Mouse (Mus musculus): ENCODE measurements around the gene Hsd3b1. TPM values are rescaled to one million over a fixed set of nuclear protein-coding genes. Genes with fewer than 3 reads are reported as not detected.

Gene Hsd3b1
- 9.7 and 12.9 TPM in 2 replicates for polyA plus RNA-seq (2012; rRNA removed)
- 15.8 and 16.8 TPM in 2 replicates for polyA plus RNA-seq (2014; fragmentation: Nextera tagmentation; extraction: Ambion mirVana)

DNA sequence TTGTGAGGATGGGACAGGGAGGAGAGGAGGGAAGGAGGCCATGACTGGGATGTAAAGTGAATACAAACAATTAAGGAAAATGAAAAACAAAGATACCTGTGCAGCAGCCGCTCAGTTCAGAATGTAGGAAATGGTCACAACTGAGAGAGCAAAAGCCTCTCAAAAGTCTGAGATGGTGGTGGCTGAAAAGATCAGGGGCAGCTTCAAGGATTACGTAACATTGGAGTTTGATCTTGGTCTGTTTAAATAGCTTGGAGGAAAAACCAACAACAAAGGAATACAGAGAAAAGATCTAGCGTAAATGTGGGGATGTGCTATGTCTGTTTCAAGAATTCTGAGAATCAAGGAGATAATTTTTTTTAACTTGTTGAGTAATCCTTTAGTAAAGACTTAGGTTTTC lies at the start of gene Hsd3b1:
TSS of gene Hsd3b1 (minus strand) at position 219 of the 400 bp plus-strand sequence.
- Histone ChIP-seq H3K27ac (no peak within 1 kb of the TSS), H3K36me3 (replicated peaks; ENCODE audit: control insufficient read depth, insufficient read depth, low read depth) (no peaks in the 10 kb centered on the region), H3K27me3 (ENCODE audit: control insufficient read depth, insufficient read depth, low read length) (no peaks in the 10 kb centered on the region), H3K4me1 (replicated peaks; ENCODE audit: control insufficient read depth in 2 of 2, insufficient read depth in 2 of 2, low read length in 1 of 2) (peaks cover 16 to 42% of the 10 kb centered on the region in 2 experiments), H3K4me3 (ENCODE audit: insufficient read depth in 1 of 2, low read depth in 2 of 2, low read length in 2 of 2) (peak within 1 kb of the TSS; percentile 10 to 21; a peak in 3 of 4 replicates), H3K9me3 (ENCODE audit: control insufficient read depth, low read length) (no peaks in the 10 kb centered on the region), H3K9ac (replicated peaks) (no peak within 1 kb of the TSS), H3K4me2 (ENCODE audit: low read depth) (peak within 1 kb of the TSS; percentile 23)
- WGBS (ENCODE audit: insufficient replicate concordance) = 67% methylated on average over 3 of the region's 3 CpGs
- no peak for ATAC-seq (ENCODE audit: insufficient read depth)
- no peak for TF ChIP-seq CTCF (IDR thresholded peaks at IDR 0.05; ENCODE audit: low read depth)
- TF ChIP-seq EP300 (IDR thresholded peaks at IDR 0.05; ENCODE audit: low read depth) = no peak
- no peak for DNase-seq (ENCODE audit: low read depth in 3 of 3, low spot score in 3 of 3)

DNA sequence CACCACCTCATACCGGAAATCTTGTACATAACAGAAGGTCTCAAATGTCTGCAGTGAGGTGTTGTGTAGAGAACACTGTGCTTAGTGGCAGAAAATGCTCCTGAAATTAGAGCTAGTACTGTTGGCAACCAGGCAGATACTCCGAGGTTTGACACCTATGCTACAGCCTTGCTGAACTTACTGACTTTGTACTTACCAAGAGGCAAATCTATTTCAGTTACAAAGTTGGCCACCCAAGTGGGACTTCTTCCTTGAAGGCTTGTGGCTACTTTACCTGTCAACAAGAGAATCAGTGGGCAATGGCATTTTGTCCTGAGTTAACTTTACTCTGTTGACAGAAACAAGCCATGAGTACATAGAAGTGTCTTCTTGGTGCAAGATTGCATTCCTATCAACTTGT lies 38.0 kb upstream of the Hsd3b1 start:
- Histone ChIP-seq H3K27me3 (ENCODE audit: control insufficient read depth, insufficient read depth, low read length) (no peaks in the 10 kb centered on the region), H3K9ac (replicated peaks) (no peak overlapping the region), H3K4me1 (replicated peaks; ENCODE audit: control insufficient read depth in 2 of 2, insufficient read depth in 2 of 2, low read length in 1 of 2) (no peaks in the 10 kb centered on the region), H3K36me3 (replicated peaks; ENCODE audit: control insufficient read depth, insufficient read depth, low read depth) (no peaks in the 10 kb centered on the region), H3K4me2 (ENCODE audit: low read depth) (no peak overlapping the region), H3K9me3 (ENCODE audit: control insufficient read depth, low read length) (no peaks in the 10 kb centered on the region), H3K27ac (no peak overlapping the region), H3K4me3 (ENCODE audit: insufficient read depth in 1 of 2, low read depth in 2 of 2, low read length in 2 of 2) (no peak overlapping the region)
- DNase-seq (ENCODE audit: low read depth in 3 of 3, low spot score in 3 of 3) (no peak), ATAC-seq (ENCODE audit: insufficient read depth) (no peak)
- no peak for TF ChIP-seq EP300 (IDR thresholded peaks at IDR 0.05; ENCODE audit: low read depth)
- TF ChIP-seq CTCF (IDR thresholded peaks at IDR 0.05; ENCODE audit: low read depth) = no peak
- WGBS (ENCODE audit: insufficient replicate concordance) = 51% methylated on average over 2 of the region's 2 CpGs

DNA sequence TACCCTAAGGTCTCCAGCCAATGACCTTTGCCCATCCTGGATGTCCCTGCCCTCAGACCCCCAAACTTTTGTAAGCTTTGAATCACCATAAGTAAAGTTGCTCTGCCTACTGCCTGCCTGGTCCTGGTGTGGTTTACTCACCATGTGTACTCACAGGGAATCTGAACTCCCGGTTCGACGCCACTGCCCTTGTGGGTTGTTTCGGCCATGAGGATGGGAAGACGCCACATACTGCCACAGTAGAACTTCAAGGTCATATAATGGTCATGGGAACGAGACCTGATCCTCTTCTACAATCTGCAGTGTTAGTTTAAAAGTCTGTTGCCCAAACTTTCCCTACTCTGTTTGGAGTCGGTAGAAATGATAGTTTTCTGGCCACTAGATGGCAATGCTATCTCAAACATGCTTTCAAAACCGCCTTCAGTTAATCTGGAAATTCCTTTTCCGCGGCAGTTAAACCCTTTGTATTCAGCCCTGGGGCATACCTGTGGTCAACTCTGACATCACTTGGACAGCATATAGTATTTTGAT lies 35.5 kb upstream of the Hsd3b1 start:
- H3K9me3 ChIP-seq (ENCODE audit: control insufficient read depth, low read length) = no peaks in the 10 kb centered on the region
- WGBS (ENCODE audit: insufficient replicate concordance) = 31% methylated on average over 10 of the region's 10 CpGs

GRCm38 (mm10) chr3:98893057-98893772 lies 33.6 kb upstream of the Hsd3b1 start, which contains the start of gene Hao2:
Gene Hao2 (minus strand): TSS chr3:98893239.
- no peak for ATAC-seq (ENCODE audit: insufficient read depth)

More for the DNA sequence above, 35.5 kb upstream of the Hsd3b1 start:
- H3K36me3 ChIP-seq (replicated peaks; ENCODE audit: control insufficient read depth, insufficient read depth, low read depth) = no peaks in the 10 kb centered on the region
- TF ChIP-seq EP300 (IDR thresholded peaks at IDR 0.05; ENCODE audit: low read depth) (no peak), CTCF (IDR thresholded peaks at IDR 0.05; ENCODE audit: low read depth) (peak; percentile 52)
- H3K4me2 ChIP-seq (ENCODE audit: low read depth) = peak overlapping the region; percentile 28
- peak in 1 of 3 experiments; percentile 11 for DNase-seq (ENCODE audit: low read depth in 3 of 3, low spot score in 3 of 3)
- H3K4me1 ChIP-seq (replicated peaks; ENCODE audit: control insufficient read depth in 2 of 2, insufficient read depth in 2 of 2, low read length in 1 of 2) = no peaks in the 10 kb centered on the region
- H3K9ac ChIP-seq (replicated peaks) = no peak overlapping the region
- H3K27ac ChIP-seq = no peak overlapping the region
- ATAC-seq (ENCODE audit: insufficient read depth) = no peak
- H3K27me3 ChIP-seq (ENCODE audit: control insufficient read depth, insufficient read depth, low read length) = no peaks in the 10 kb centered on the region
- no peak overlapping the region for H3K4me3 ChIP-seq (ENCODE audit: insufficient read depth in 1 of 2, low read depth in 2 of 2, low read length in 2 of 2)

DNA sequence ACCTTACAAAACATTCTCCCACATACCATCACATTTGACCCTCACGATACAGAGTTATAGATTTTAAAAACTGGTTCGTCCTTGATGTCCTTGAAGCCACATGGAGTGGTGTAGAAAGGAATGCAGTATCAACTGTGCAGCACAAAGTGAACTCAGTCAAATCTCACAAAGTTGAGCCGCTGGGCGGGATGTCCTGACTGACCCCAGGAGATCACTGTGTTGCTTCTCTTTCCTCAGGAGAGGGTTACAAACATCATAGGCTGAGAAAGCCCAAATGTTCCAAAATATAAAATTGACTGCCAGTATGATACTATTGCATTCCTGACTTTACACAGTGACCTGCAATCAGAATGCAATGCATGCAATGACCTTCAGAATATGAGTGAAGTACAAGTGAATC lies 30.8 kb upstream of the Hsd3b1 start:
- ATAC-seq (ENCODE audit: insufficient read depth) = no peak
- H3K4me3 ChIP-seq (ENCODE audit: insufficient read depth in 1 of 2, low read depth in 2 of 2, low read length in 2 of 2) = no peak overlapping the region

More at GRCm38 (mm10) chr3:98893057-98893772, 33.6 kb upstream of the Hsd3b1 start, which contains the start of gene Hao2:
- Histone ChIP-seq H3K36me3 (replicated peaks; ENCODE audit: control insufficient read depth, insufficient read depth, low read depth) (no peaks in the 10 kb centered on the region), H3K4me2 (ENCODE audit: low read depth) (peak within 1 kb of the TSS; percentile 31), H3K9ac (replicated peaks) (no peak within 1 kb of the TSS), H3K4me1 (replicated peaks; ENCODE audit: control insufficient read depth in 2 of 2, insufficient read depth in 2 of 2, low read length in 1 of 2) (no peaks in the 10 kb centered on the region), H3K27ac (no peak within 1 kb of the TSS), H3K9me3 (ENCODE audit: control insufficient read depth, low read length) (no peaks in the 10 kb centered on the region), H3K27me3 (ENCODE audit: control insufficient read depth, insufficient read depth, low read length) (no peaks in the 10 kb centered on the region), H3K4me3 (ENCODE audit: insufficient read depth in 1 of 2, low read depth in 2 of 2, low read length in 2 of 2) (no peak within 1 kb of the TSS)
- no peak for DNase-seq (ENCODE audit: low read depth in 3 of 3, low spot score in 3 of 3)
- WGBS (ENCODE audit: insufficient replicate concordance) = 54% methylated on average over 3 of the region's 3 CpGs
- TF ChIP-seq EP300 (IDR thresholded peaks at IDR 0.05; ENCODE audit: low read depth) (no peak), CTCF (IDR thresholded peaks at IDR 0.05; ENCODE audit: low read depth) (no peak)

More for the DNA sequence above, 30.8 kb upstream of the Hsd3b1 start:
- no peaks in the 10 kb centered on the region for H3K36me3 ChIP-seq (replicated peaks; ENCODE audit: control insufficient read depth, insufficient read depth, low read depth)
- no peak for TF ChIP-seq CTCF (IDR thresholded peaks at IDR 0.05; ENCODE audit: low read depth)
- TF ChIP-seq EP300 (IDR thresholded peaks at IDR 0.05; ENCODE audit: low read depth) = no peak
- no peaks in the 10 kb centered on the region for H3K27me3 ChIP-seq (ENCODE audit: control insufficient read depth, insufficient read depth, low read length)
- no peak overlapping the region for H3K9ac ChIP-seq (replicated peaks)
- 57% methylated on average over 4 of the region's 4 CpGs for WGBS (ENCODE audit: insufficient replicate concordance)
- H3K4me2 ChIP-seq (ENCODE audit: low read depth) = no peak overlapping the region
- no peaks in the 10 kb centered on the region for H3K4me1 ChIP-seq (replicated peaks; ENCODE audit: control insufficient read depth in 2 of 2, insufficient read depth in 2 of 2, low read length in 1 of 2)
- DNase-seq (ENCODE audit: low read depth in 3 of 3, low spot score in 3 of 3) = no peak
- no peak overlapping the region for H3K27ac ChIP-seq
- no peaks in the 10 kb centered on the region for H3K9me3 ChIP-seq (ENCODE audit: control insufficient read depth, low read length)

Measured in liver, embryonic 14.5 days (tissue).